Mouse (Mus musculus): ENCODE measurements around the gene Add1. TPM values are rescaled to one million over a fixed set of nuclear protein-coding genes. Genes with fewer than 3 reads are reported as not detected.
A peak's percentile ranks its signal among the peaks of the same experiment; 100 is the strongest.

Add1 gene
- polyA plus RNA-seq, 2 experiments: 197 to 222 TPM

DNA sequence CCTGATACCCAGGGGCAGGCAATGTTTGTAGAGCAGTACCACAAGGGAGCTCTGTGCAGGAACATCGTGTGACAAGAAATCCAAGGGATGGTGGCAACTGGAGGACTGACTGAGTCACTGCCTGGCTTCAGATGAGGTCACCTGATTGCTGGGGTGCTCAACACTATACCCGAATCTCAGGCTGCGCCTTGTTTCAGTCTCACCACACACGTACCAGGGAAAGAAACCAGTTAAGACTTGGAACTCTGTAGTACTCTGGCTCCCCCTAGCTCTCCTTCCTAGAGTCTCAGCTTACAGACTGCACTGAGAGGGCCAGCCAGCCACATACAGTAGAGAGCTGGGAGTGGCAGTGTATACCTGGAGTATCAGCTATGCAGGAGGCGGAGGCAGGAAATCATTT lies 69.5 kb downstream of the Add1 start:
- no peaks in the 10 kb centered on the region for H3K4me1 ChIP-seq (ENCODE audit: control insufficient read depth, insufficient read depth, low read length)
- no peak overlapping the region for H3K4me2 ChIP-seq (replicated peaks; ENCODE audit: low read depth, low read length, severe bottlenecking)
- 62% methylated on average over 5 of the region's 5 CpGs for WGBS
- no peak overlapping the region for H3K4me3 ChIP-seq (replicated peaks; ENCODE audit: low read length)
- DNase-seq (ENCODE audit: low spot score): peak; percentile 72
- peak; percentile 63; the same call in 1 of the 2 replicates for ATAC-seq (ENCODE audit: low FRiP score, low read depth)
- H3K27ac ChIP-seq (replicated peaks; ENCODE audit: low read depth, low read length): no peak overlapping the region
- no peaks in the 10 kb centered on the region for H3K27me3 ChIP-seq (ENCODE audit: control insufficient read depth, insufficient read depth, low read length)
- H3K36me3 ChIP-seq (ENCODE audit: control insufficient read depth, insufficient read depth, low read length): peaks cover 92% of the 10 kb centered on the region
- H3K9ac ChIP-seq (ENCODE audit: low read depth, low read length, severe bottlenecking): no peak overlapping the region
- H3K9me3 ChIP-seq (ENCODE audit: control insufficient read depth, low read length): no peaks in the 10 kb centered on the region
- TF ChIP-seq POLR2A (IDR thresholded peaks at IDR 0.05; ENCODE audit: borderline replicate concordance, extremely low read depth, insufficient read depth, insufficient read length): no peak

DNA sequence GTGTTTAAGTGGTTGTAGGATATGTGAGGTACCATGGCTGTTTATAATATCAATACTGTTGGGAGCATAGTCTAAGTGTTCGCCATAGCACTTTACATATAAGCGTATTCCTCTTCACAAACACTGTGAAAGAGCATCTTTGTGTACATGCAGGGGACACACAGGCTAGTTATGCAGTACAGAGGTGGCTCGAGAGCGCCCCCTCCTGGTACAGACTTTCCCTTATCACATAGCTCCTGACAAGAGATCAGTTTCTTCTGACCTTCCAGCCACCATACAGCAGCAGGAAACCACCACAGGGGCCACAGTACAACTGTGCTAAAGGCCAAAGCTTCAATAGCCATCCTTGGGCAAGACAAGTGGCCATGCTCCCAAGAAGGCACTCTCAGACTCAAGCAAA lies 74.1 kb downstream of the Add1 start:
- no peak for TF ChIP-seq POLR2A (IDR thresholded peaks at IDR 0.05; ENCODE audit: borderline replicate concordance, extremely low read depth, insufficient read depth, insufficient read length)
- WGBS: 54% methylated on average over 4 of the region's 4 CpGs
- Histone ChIP-seq H3K4me1 (ENCODE audit: control insufficient read depth, insufficient read depth, low read length) (no peaks in the 10 kb centered on the region), H3K36me3 (ENCODE audit: control insufficient read depth, insufficient read depth, low read length) (peaks cover 97% of the 10 kb centered on the region), H3K4me3 (replicated peaks; ENCODE audit: low read length) (no peak overlapping the region), H3K27ac (replicated peaks; ENCODE audit: low read depth, low read length) (no peak overlapping the region), H3K9me3 (ENCODE audit: control insufficient read depth, low read length) (no peaks in the 10 kb centered on the region), H3K4me2 (replicated peaks; ENCODE audit: low read depth, low read length, severe bottlenecking) (no peak overlapping the region), H3K9ac (ENCODE audit: low read depth, low read length, severe bottlenecking) (no peak overlapping the region), H3K27me3 (ENCODE audit: control insufficient read depth, insufficient read depth, low read length) (no peaks in the 10 kb centered on the region)
- peak; percentile 60 for DNase-seq (ENCODE audit: low spot score)
- ATAC-seq (ENCODE audit: low FRiP score, low read depth): no peak

DNA sequence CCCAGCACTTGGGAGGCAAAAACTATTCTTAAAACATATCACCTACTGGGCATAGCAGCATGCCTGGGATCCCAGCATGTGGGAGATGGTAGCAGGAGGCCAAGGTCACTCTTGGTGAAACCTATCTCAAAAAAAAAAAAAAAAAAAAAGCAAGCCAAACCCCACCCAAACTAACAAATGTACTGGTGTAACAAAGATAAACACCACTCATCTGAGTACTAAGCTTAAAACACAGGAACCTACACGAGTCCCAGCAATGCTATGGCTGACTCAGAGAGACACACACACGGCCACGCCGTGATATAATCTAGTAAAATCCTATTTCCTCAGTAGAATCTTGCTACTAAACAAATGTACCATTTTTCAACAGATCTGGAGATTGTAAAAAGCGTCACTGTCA lies 79.5 kb downstream of the Add1 start:
- H3K4me3 ChIP-seq (replicated peaks; ENCODE audit: low read length): no peak overlapping the region
- H3K9ac ChIP-seq (ENCODE audit: low read depth, low read length, severe bottlenecking): no peak overlapping the region
- H3K36me3 ChIP-seq (ENCODE audit: control insufficient read depth, insufficient read depth, low read length): peaks cover 91% of the 10 kb centered on the region
- ATAC-seq (ENCODE audit: low FRiP score, low read depth) (no peak), DNase-seq (ENCODE audit: low spot score) (no peak)
- H3K4me1 ChIP-seq (ENCODE audit: control insufficient read depth, insufficient read depth, low read length): no peaks in the 10 kb centered on the region
- no peaks in the 10 kb centered on the region for H3K27me3 ChIP-seq (ENCODE audit: control insufficient read depth, insufficient read depth, low read length)
- WGBS: 94% methylated on average over 5 of the region's 5 CpGs
- H3K9me3 ChIP-seq (ENCODE audit: control insufficient read depth, low read length): no peaks in the 10 kb centered on the region
- TF ChIP-seq POLR2A (IDR thresholded peaks at IDR 0.05; ENCODE audit: borderline replicate concordance, extremely low read depth, insufficient read depth, insufficient read length): no peak
- H3K27ac ChIP-seq (replicated peaks; ENCODE audit: low read depth, low read length): no peak overlapping the region
- no peak overlapping the region for H3K4me2 ChIP-seq (replicated peaks; ENCODE audit: low read depth, low read length, severe bottlenecking)

DNA sequence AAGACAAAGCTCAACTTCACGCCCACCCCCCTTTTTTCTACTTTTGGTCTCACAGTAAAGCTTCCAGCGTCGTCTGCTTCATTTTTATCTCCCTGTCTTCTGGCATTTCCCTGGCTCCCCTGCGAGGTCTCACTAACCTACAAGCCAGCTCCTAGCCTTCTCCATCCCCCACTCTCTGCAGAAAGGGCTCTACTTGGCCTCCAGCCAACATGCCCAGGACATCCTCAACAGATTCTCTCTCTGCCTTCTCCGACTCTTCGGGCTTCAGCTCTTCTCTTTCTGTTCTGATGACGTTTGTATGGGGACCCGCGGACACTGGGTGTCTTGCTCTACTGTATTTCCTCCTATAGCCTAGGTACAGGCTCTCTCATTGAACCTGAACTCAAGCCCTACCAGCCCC lies 81.4 kb downstream of the Add1 start:
- WGBS: 86% methylated on average over 9 of the region's 9 CpGs

DNA sequence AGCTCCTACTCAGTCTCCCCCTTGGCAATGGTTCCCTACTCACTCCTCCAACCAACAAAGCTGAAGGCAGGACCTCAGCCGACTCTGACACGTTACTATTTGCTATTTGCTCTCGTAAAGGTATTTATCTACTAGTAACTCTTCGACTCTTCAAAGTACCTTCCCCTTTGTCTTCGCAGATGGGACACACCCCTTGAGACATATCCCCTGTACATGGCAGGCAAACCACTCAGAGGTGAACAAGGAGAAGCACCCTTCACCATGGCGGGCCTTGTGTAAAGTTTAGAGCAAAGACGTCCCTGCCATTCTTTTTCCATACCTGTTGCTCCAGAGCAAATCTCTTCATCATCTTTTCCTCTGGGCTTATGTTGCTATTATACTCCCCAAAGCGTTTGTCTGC lies 84.1 kb downstream of the Add1 start:
- Histone ChIP-seq H3K27me3 (ENCODE audit: control insufficient read depth, insufficient read depth, low read length) (no peaks in the 10 kb centered on the region), H3K4me1 (ENCODE audit: control insufficient read depth, insufficient read depth, low read length) (peaks cover 6% of the 10 kb centered on the region), H3K36me3 (ENCODE audit: control insufficient read depth, insufficient read depth, low read length) (peaks cover 49% of the 10 kb centered on the region), H3K9me3 (ENCODE audit: control insufficient read depth, low read length) (no peaks in the 10 kb centered on the region), H3K4me3 (replicated peaks; ENCODE audit: low read length) (no peak overlapping the region), H3K27ac (replicated peaks; ENCODE audit: low read depth, low read length) (no peak overlapping the region), H3K9ac (ENCODE audit: low read depth, low read length, severe bottlenecking) (no peak overlapping the region), H3K4me2 (replicated peaks; ENCODE audit: low read depth, low read length, severe bottlenecking) (no peak overlapping the region)
- TF ChIP-seq POLR2A (IDR thresholded peaks at IDR 0.05; ENCODE audit: borderline replicate concordance, extremely low read depth, insufficient read depth, insufficient read length): no peak
- 94% methylated on average over 8 of the region's 8 CpGs for WGBS
- ATAC-seq (ENCODE audit: low FRiP score, low read depth): no peak
- DNase-seq (ENCODE audit: low spot score): no peak

More for the DNA sequence above, 81.4 kb downstream of the Add1 start:
- no peak for ATAC-seq (ENCODE audit: low FRiP score, low read depth)
- no peaks in the 10 kb centered on the region for H3K27me3 ChIP-seq (ENCODE audit: control insufficient read depth, insufficient read depth, low read length)
- H3K4me2 ChIP-seq (replicated peaks; ENCODE audit: low read depth, low read length, severe bottlenecking): no peak overlapping the region
- H3K4me1 ChIP-seq (ENCODE audit: control insufficient read depth, insufficient read depth, low read length): peaks cover 6% of the 10 kb centered on the region
- no peak overlapping the region for H3K27ac ChIP-seq (replicated peaks; ENCODE audit: low read depth, low read length)
- no peak overlapping the region for H3K4me3 ChIP-seq (replicated peaks; ENCODE audit: low read length)
- DNase-seq (ENCODE audit: low spot score): no peak
- H3K9ac ChIP-seq (ENCODE audit: low read depth, low read length, severe bottlenecking): no peak overlapping the region
- no peak for TF ChIP-seq POLR2A (IDR thresholded peaks at IDR 0.05; ENCODE audit: borderline replicate concordance, extremely low read depth, insufficient read depth, insufficient read length)
- H3K9me3 ChIP-seq (ENCODE audit: control insufficient read depth, low read length): no peaks in the 10 kb centered on the region
- peaks cover 76% of the 10 kb centered on the region for H3K36me3 ChIP-seq (ENCODE audit: control insufficient read depth, insufficient read depth, low read length)

All from limb, embryonic 14.5 days (tissue).